Comparison of ENCODE assay signal across 25 mouse cellular contexts in genomic region chr2:19270709-19271120, GRCm38 (mm10).
DNase-seq lines count a peak whose midpoint lies in the region; ATAC-seq and TF ChIP-seq lines count a peak whose summit lies in the region.
"Had no signal": no experiment of that assay in that cellular context is flagged by ENCODE, and none has a peak within 500 bp of the region (broad histone marks: within the 10 kb centered on the region; RNA-seq: fewer than 3 reads in every experiment).

No protein-coding gene starts in this region.

- no peaks in the 10 kb centered on the region for H3K9me3 ChIP-seq in intestine, embryonic 14.5 days (ENCODE audit: control insufficient read depth, low read length)
- no peaks in the 10 kb centered on the region for H3K9me3 ChIP-seq in intestine, postnatal 0 days (ENCODE audit: control insufficient read depth)
- no peaks in the 10 kb centered on the region for H3K9me3 ChIP-seq in kidney, embryonic 16.5 days (ENCODE audit: low read length)
- H3K9me3 ChIP-seq in stomach, embryonic 16.5 days (replicated peaks; ENCODE audit: control insufficient read depth, low read length): no peaks in the 10 kb centered on the region
- no peaks in the 10 kb centered on the region for H3K9me3 ChIP-seq in forebrain, embryonic 11.5 days (ENCODE audit: control insufficient read depth, low read length)
- H3K9me3 ChIP-seq: embryonic facial prominence, embryonic 15.5 days; forebrain, embryonic 10.5 days; heart, embryonic 10.5 days; hindbrain, embryonic 15.5 days; limb, embryonic 10.5 days; lung, embryonic 15.5 days; midbrain, embryonic 12.5 days; neural tube, embryonic 15.5 days had no signal

- TF ChIP-seq CTCF in intestine, postnatal 0 days (IDR thresholded peaks at IDR 0.05; ENCODE audit: low read depth): 0 out of 2 replicates have a peak, but pooled peaks have one; percentile 6

- no peak overlapping the region for H3K4me3 ChIP-seq in intestine, embryonic 14.5 days (ENCODE audit: low read depth, low read length)
- H3K4me3 ChIP-seq in intestine, postnatal 0 days (ENCODE audit: low read depth, low read length): no peak overlapping the region
- H3K4me3 ChIP-seq in kidney, embryonic 16.5 days (ENCODE audit: low read length): no peak overlapping the region
- H3K4me3 ChIP-seq in stomach, embryonic 16.5 days (replicated peaks; ENCODE audit: low read length): no peak overlapping the region
- H3K4me3 ChIP-seq in forebrain, embryonic 11.5 days (ENCODE audit: low read depth, low read length): no peak overlapping the region
- H3K4me3 ChIP-seq: embryonic facial prominence, embryonic 15.5 days; forebrain, embryonic 10.5 days; heart, embryonic 10.5 days; hindbrain, embryonic 15.5 days; layer of hippocampus, adult 2 months; limb, embryonic 10.5 days; lung, embryonic 15.5 days; midbrain, embryonic 12.5 days; neural tube, embryonic 15.5 days had no signal

- DNase-seq in intestine, embryonic 14.5 days (ENCODE audit: low spot score): no peak
- DNase-seq in cerebellum, postnatal 4 days (ENCODE audit: low spot score in 2 of 2): no peak
- no peak for DNase-seq in gastrocnemius, postnatal 10 days
- DNase-seq in forebrain, embryonic 11.5 days (ENCODE audit: low spot score): no peak
- DNase-seq: cerebellum, adult 9-10 months; embryo, embryonic 11 days; gastrocnemius, postnatal 25 days; heart, postnatal 14 days; right cerebral cortex, postnatal 4 days; thymus, adult 2 months had no signal

- H3K4me1 ChIP-seq in intestine, embryonic 14.5 days (replicated peaks; ENCODE audit: control insufficient read depth, insufficient read depth, low read length): no peaks in the 10 kb centered on the region
- no peaks in the 10 kb centered on the region for H3K4me1 ChIP-seq in intestine, postnatal 0 days (replicated peaks; ENCODE audit: control insufficient read depth, insufficient read depth, low read length)
- H3K4me1 ChIP-seq in kidney, embryonic 16.5 days (ENCODE audit: insufficient read depth, low read length): peaks cover 3% of the 10 kb centered on the region; the same call in 1 of the 2 replicates
- no peaks in the 10 kb centered on the region for H3K4me1 ChIP-seq in stomach, embryonic 16.5 days (ENCODE audit: control insufficient read depth, insufficient read depth, low read length)
- no peaks in the 10 kb centered on the region for H3K4me1 ChIP-seq in forebrain, embryonic 11.5 days (replicated peaks; ENCODE audit: control insufficient read depth, insufficient read depth, low read length)
- H3K4me1 ChIP-seq: embryonic facial prominence, embryonic 15.5 days; heart, embryonic 10.5 days; hindbrain, embryonic 15.5 days; limb, embryonic 10.5 days; lung, embryonic 15.5 days; midbrain, embryonic 12.5 days; neural tube, embryonic 15.5 days had no signal

- no peaks in the 10 kb centered on the region for H3K36me3 ChIP-seq in intestine, embryonic 14.5 days (ENCODE audit: control insufficient read depth, insufficient read depth, low read length)
- H3K36me3 ChIP-seq in intestine, postnatal 0 days (ENCODE audit: control insufficient read depth, insufficient read depth): no peaks in the 10 kb centered on the region
- no peaks in the 10 kb centered on the region for H3K36me3 ChIP-seq in kidney, embryonic 16.5 days (ENCODE audit: insufficient read depth, low read length)
- no peaks in the 10 kb centered on the region for H3K36me3 ChIP-seq in stomach, embryonic 16.5 days (ENCODE audit: control insufficient read depth, insufficient read depth, low read length)
- no peaks in the 10 kb centered on the region for H3K36me3 ChIP-seq in forebrain, embryonic 11.5 days (ENCODE audit: control insufficient read depth, insufficient read depth, low read length)
- H3K36me3 ChIP-seq: embryonic facial prominence, embryonic 15.5 days; forebrain, embryonic 10.5 days; heart, embryonic 10.5 days; hindbrain, embryonic 15.5 days; limb, embryonic 10.5 days; lung, embryonic 15.5 days; midbrain, embryonic 12.5 days; neural tube, embryonic 15.5 days had no signal

- H3K4me2 ChIP-seq in intestine, embryonic 14.5 days (ENCODE audit: low read length): no peak overlapping the region
- H3K4me2 ChIP-seq in intestine, postnatal 0 days (replicated peaks; ENCODE audit: low read depth): no peak overlapping the region
- H3K4me2 ChIP-seq in kidney, embryonic 16.5 days (replicated peaks; ENCODE audit: low read depth, low read length): 0 out of 2 replicates have a peak overlapping the region, but pooled peaks have one; percentile 5
- H3K4me2 ChIP-seq in stomach, embryonic 16.5 days (ENCODE audit: low read depth, low read length): peak overlapping the region; percentile 17; the same call in 1 of the 2 replicates
- no peak overlapping the region for H3K4me2 ChIP-seq in forebrain, embryonic 11.5 days (ENCODE audit: low read depth, low read length, severe bottlenecking)
- H3K4me2 ChIP-seq: embryonic facial prominence, embryonic 15.5 days; hindbrain, embryonic 15.5 days; liver, embryonic 11.5 days; lung, embryonic 15.5 days; midbrain, embryonic 12.5 days; neural tube, embryonic 15.5 days had no signal

- no peak overlapping the region for H3K27ac ChIP-seq in intestine, embryonic 14.5 days (ENCODE audit: low read depth)
- H3K27ac ChIP-seq in intestine, postnatal 0 days (ENCODE audit: low read depth, low read length): no peak overlapping the region
- peak overlapping the region; percentile 55; the same call in 1 of the 2 replicates for H3K27ac ChIP-seq in kidney, embryonic 16.5 days (ENCODE audit: low read length)
- no peak overlapping the region for H3K27ac ChIP-seq in stomach, embryonic 16.5 days (ENCODE audit: low read length)
- no peak overlapping the region for H3K27ac ChIP-seq in forebrain, embryonic 11.5 days (ENCODE audit: low read depth, low read length)
- H3K27ac ChIP-seq: embryonic facial prominence, embryonic 15.5 days; forebrain, embryonic 10.5 days; heart, embryonic 10.5 days; hindbrain, embryonic 15.5 days; layer of hippocampus, adult 2 months; limb, embryonic 10.5 days; lung, embryonic 15.5 days; macrophage; midbrain, embryonic 12.5 days; neural tube, embryonic 15.5 days had no signal

- WGBS in intestine, embryonic 14.5 days: 54% methylated on average over 9 of the region's 9 CpGs
- 43% methylated on average over 9 of the region's 9 CpGs for WGBS in intestine, postnatal 0 days
- WGBS in kidney, embryonic 16.5 days: 40% methylated on average over 9 of the region's 9 CpGs
- 56% methylated on average over 9 of the region's 9 CpGs for WGBS in stomach, embryonic 16.5 days
- WGBS in forebrain, embryonic 11.5 days: 25% methylated on average over 9 of the region's 9 CpGs

- ATAC-seq in intestine, embryonic 14.5 days (replicated peaks; ENCODE audit: low FRiP score, low TSS enrichment, low read depth): 0 out of 2 replicates have a peak, but pooled peaks have one; percentile 47
- no peak for ATAC-seq in intestine, postnatal 0 days
- ATAC-seq in kidney, embryonic 16.5 days (ENCODE audit: low FRiP score, low TSS enrichment): peak; percentile 90
- ATAC-seq in stomach, embryonic 16.5 days (ENCODE audit: insufficient read depth, low FRiP score): peak; percentile 68; the same call in 1 of the 2 replicates
- no peak for ATAC-seq in forebrain, embryonic 11.5 days (replicated peaks; ENCODE audit: low FRiP score)
- ATAC-seq: Patski had no signal

- no peak overlapping the region for H3K9ac ChIP-seq in intestine, embryonic 14.5 days (ENCODE audit: low read length)
- no peak overlapping the region for H3K9ac ChIP-seq in intestine, postnatal 0 days (ENCODE audit: low read depth, low read length)
- H3K9ac ChIP-seq in kidney, embryonic 16.5 days (replicated peaks; ENCODE audit: low read length): no peak overlapping the region
- no peak overlapping the region; the same call in 1 of the 2 replicates for H3K9ac ChIP-seq in stomach, embryonic 16.5 days (ENCODE audit: low read length)
- H3K9ac ChIP-seq in forebrain, embryonic 11.5 days (ENCODE audit: low read length): no peak overlapping the region
- H3K9ac ChIP-seq: embryonic facial prominence, embryonic 15.5 days; hindbrain, embryonic 15.5 days; lung, embryonic 15.5 days; midbrain, embryonic 12.5 days; neural tube, embryonic 15.5 days had no signal

- no peaks in the 10 kb centered on the region for H3K27me3 ChIP-seq in intestine, embryonic 14.5 days (replicated peaks; ENCODE audit: control insufficient read depth, insufficient read depth, low read length)
- H3K27me3 ChIP-seq in intestine, postnatal 0 days (replicated peaks; ENCODE audit: control insufficient read depth, insufficient read depth, low read length): no peaks in the 10 kb centered on the region
- no peaks in the 10 kb centered on the region for H3K27me3 ChIP-seq in kidney, embryonic 16.5 days (ENCODE audit: insufficient read depth, low read length)
- H3K27me3 ChIP-seq in stomach, embryonic 16.5 days (ENCODE audit: control insufficient read depth, insufficient read depth, low read length): no peaks in the 10 kb centered on the region
- peaks cover 2% of the 10 kb centered on the region; the same call in 1 of the 2 replicates for H3K27me3 ChIP-seq in forebrain, embryonic 11.5 days (ENCODE audit: control insufficient read depth, insufficient read depth, low read length)
- H3K27me3 ChIP-seq: embryonic facial prominence, embryonic 15.5 days; hindbrain, embryonic 15.5 days; midbrain, embryonic 12.5 days; neural tube, embryonic 15.5 days had no signal

Comparison
In these comparisons a context has a peak if more than half of its experiments do, and no peak if none do; other contexts are left out.
1. ATAC-seq: peak in intestine, embryonic 14.5 days (single experiment), kidney, embryonic 16.5 days (single experiment) and stomach, embryonic 16.5 days (single experiment); none in intestine, postnatal 0 days (single experiment) and forebrain, embryonic 11.5 days (single experiment).
2. H3K4me2 ChIP-seq: peak in kidney, embryonic 16.5 days (single experiment) and stomach, embryonic 16.5 days (single experiment); none in intestine, embryonic 14.5 days (single experiment), intestine, postnatal 0 days (single experiment) and forebrain, embryonic 11.5 days (single experiment).